Mouse (Mus musculus) adrenal gland, adult 8-10 months (tissue): ENCODE measurements at regions not wholly inside any gene's neighbourhood (a gene's known extent, or its start where the extent isn't known, plus 50 kb on each side); places are given as distances from the start of the nearest gene placed in this dataset.
"Not testable (repeated sequence)": the region's sequence is repeated elsewhere in the genome, so short reads cannot be mapped to it uniquely, and the experiment has no call there.

Experiments
- DNase-seq: peaks from one replicate; pipeline ENCODE4 v3.0.0; 2022

GRCm38 (mm10) chr8:90046779-90047178 lies 301.4 kb downstream of the Tox3 start:
- no peak for DNase-seq

GRCm38 (mm10) chr8:90036436-90036835 lies 311.7 kb downstream of the Tox3 start:
- no peak for DNase-seq

GRCm38 (mm10) chr8:90032572-90032971 lies 315.6 kb downstream of the Tox3 start:
- no peak for DNase-seq

GRCm38 (mm10) chr8:90031220-90031619 lies 316.9 kb downstream of the Tox3 start:
- no peak for DNase-seq

- not testable (repeated sequence) for DNase-seq
These were observed 330.2 kb downstream of the Tox3 start for GRCm38 (mm10) chr8:90017958-90018357.

- DNase-seq = no peak
These were observed 334.4 kb downstream of the Tox3 start for GRCm38 (mm10) chr8:90013755-90014154.

GRCm38 (mm10) chr8:90011682-90012409 lies 336.3 kb downstream of the Tox3 start:
- DNase-seq = peak; percentile 8

GRCm38 (mm10) chr8:90009431-90009830 lies 338.7 kb downstream of the Tox3 start:
- DNase-seq = no peak

- peak; percentile 24 for DNase-seq
These were observed 347.1 kb downstream of the Tox3 start for GRCm38 (mm10) chr8:90000899-90001640.

- no peak for DNase-seq
These were observed 354.4 kb downstream of the Tox3 start for GRCm38 (mm10) chr8:89993743-89994142.

- DNase-seq = no peak
These were observed 364.3 kb downstream of the Tox3 start for GRCm38 (mm10) chr8:89983859-89984258.

GRCm38 (mm10) chr8:89982551-89982950 lies 365.6 kb downstream of the Tox3 start:
- DNase-seq = no peak

GRCm38 (mm10) chr8:89981320-89981719 lies 366.8 kb downstream of the Tox3 start:
- no peak for DNase-seq

GRCm38 (mm10) chr8:89980441-89980840 lies 367.7 kb downstream of the Tox3 start:
- no peak for DNase-seq

- no peak for DNase-seq
These were observed 385.3 kb downstream of the Tox3 start for GRCm38 (mm10) chr8:89962799-89963198.

- no peak for DNase-seq
These were observed 390.7 kb downstream of the Tox3 start for GRCm38 (mm10) chr8:89957486-89957885.

GRCm38 (mm10) chr8:89956482-89957020 lies 391.6 kb downstream of the Tox3 start:
- no peak for DNase-seq

- no peak for DNase-seq
These were observed 409.3 kb downstream of the Tox3 start for GRCm38 (mm10) chr8:89938836-89939235.

- no peak for DNase-seq
These were observed 413.6 kb downstream of the Tox3 start for GRCm38 (mm10) chr8:89934521-89934920.

- no peak for DNase-seq
These were observed 421.4 kb downstream of the Tox3 start for GRCm38 (mm10) chr8:89926666-89927232.

GRCm38 (mm10) chr8:89924697-89925096 lies 423.4 kb downstream of the Tox3 start:
- peak; percentile 2 for DNase-seq

- no peak for DNase-seq
These were observed 434.1 kb downstream of the Tox3 start for GRCm38 (mm10) chr8:89914076-89914475.

- no peak for DNase-seq
These were observed 441.9 kb downstream of the Tox3 start for GRCm38 (mm10) chr8:89906200-89906599.
